Mouse (Mus musculus) right cerebral cortex, postnatal 25 days (tissue): ENCODE results near the gene Zfp653.
A peak's percentile ranks its signal among the peaks of the same experiment; 100 is the strongest.
"Not testable (repeated sequence)": the region's sequence is repeated elsewhere in the genome, so short reads cannot be mapped to it uniquely, and the experiment has no call there.

ENCODE experiments used
- DNase-seq: peaks from one replicate; pipeline ENCODE4 v3.0.0; 2022

The Zfp653 gene

GRCm38 (mm10) chr9:22070791-22071573, at the start of gene Zfp653, which contains the start of gene Gm49318:
Zfp653 (minus strand) TSS chr9:22071376.
Gm49318 (minus strand) TSS chr9:22071259.
- peak; percentile 97 for DNase-seq

- DNase-seq: peak; percentile 41
These were observed 48.4 kb upstream of the Zfp653 start for GRCm38 (mm10) chr9:22119543-22119942.

GRCm38 (mm10) chr9:22117754-22118456, 46.7 kb upstream of the Zfp653 start:
- no peak for DNase-seq

- DNase-seq: peak; percentile 92
These were observed 45.7 kb upstream of the Zfp653 start, which contains the start of gene Elof1 for GRCm38 (mm10) chr9:22116740-22117426. Elof1 (minus strand) TSS chr9:22117172.

- DNase-seq: no peak
These were observed 44.9 kb upstream of the Zfp653 start for GRCm38 (mm10) chr9:22116086-22116485.

- no peak for DNase-seq
These were observed 44.5 kb upstream of the Zfp653 start for GRCm38 (mm10) chr9:22115635-22116034.

GRCm38 (mm10) chr9:22108194-22108593, 37.0 kb upstream of the Zfp653 start:
- DNase-seq: no peak

- DNase-seq: no peak
These were observed 28.7 kb upstream of the Zfp653 start for GRCm38 (mm10) chr9:22099922-22100321.

- DNase-seq: no peak
These were observed 28.0 kb upstream of the Zfp653 start, which contains the start of gene Cnn1 for GRCm38 (mm10) chr9:22098993-22099696. Cnn1 (plus strand) TSS chr9:22099216.

GRCm38 (mm10) chr9:22095854-22096307, 24.7 kb upstream of the Zfp653 start:
- DNase-seq: peak; percentile 68

GRCm38 (mm10) chr9:22092746-22093145, 21.6 kb upstream of the Zfp653 start:
- DNase-seq: no peak

GRCm38 (mm10) chr9:22089986-22090385, 18.8 kb upstream of the Zfp653 start:
- DNase-seq: no peak

GRCm38 (mm10) chr9:22089281-22089680, 18.1 kb upstream of the Zfp653 start:
- DNase-seq: no peak

- DNase-seq: no peak
These were observed 15.9 kb upstream of the Zfp653 start for GRCm38 (mm10) chr9:22087034-22087618.

- DNase-seq: no peak
These were observed 14.8 kb upstream of the Zfp653 start for GRCm38 (mm10) chr9:22086012-22086411.

- DNase-seq: peak; percentile 95
These were observed 14.1 kb upstream of the Zfp653 start, which contains the start of gene Ecsit for GRCm38 (mm10) chr9:22085022-22085834. Ecsit (minus strand) TSS chr9:22085438.

GRCm38 (mm10) chr9:22084667-22085021, 13.5 kb upstream of the Zfp653 start:
- no peak for DNase-seq

GRCm38 (mm10) chr9:22076223-22076622, 5.0 kb upstream of the Zfp653 start:
- DNase-seq: no peak

GRCm38 (mm10) chr9:22075778-22076177, 4.6 kb upstream of the Zfp653 start:
- not testable (repeated sequence) for DNase-seq

- no peak for DNase-seq
These were observed 1.1 kb upstream of the Zfp653 start for GRCm38 (mm10) chr9:22072276-22072675.

- no peak for DNase-seq
These were observed 1.2 kb downstream of the Zfp653 start for GRCm38 (mm10) chr9:22069881-22070553.
